Mouse (Mus musculus) megakaryocyte progenitor cell, adult 5-6 weeks (primary cell): Measurements from ENCODE around the gene Nfkb2. TPM values are rescaled to one million over a fixed set of nuclear protein-coding genes. Genes with fewer than 3 reads are reported as not detected.
A peak's percentile ranks its signal among the peaks of the same experiment; 100 is the strongest.

Experiments used
- ATAC-seq: replicated peaks from 2 replicates; pipeline ENCODE4 v1.8.0; 2016; ENCODE audit warnings: mild to moderate bottlenecking, moderate TSS enrichment, inconsistent platforms; ENCODE audit not compliant: poor library complexity
- total RNA-seq, 2 experiments: library from RNA; stranded (forward) in 1 of 2; stranded (reverse) in 1 of 2; fragments of 157-497, 149-512 nt in 1 of 2; fragments of 200-1000 nt in 1 of 2; gene quantifications; 2 replicates each; pipeline versions ENCODE4 v1.2.3 to v1.2.4; 2015 to 2017

The Nfkb2 gene
- total RNA-seq, 2 experiments from 2014 or later: 4.7 to 5.0 TPM

GRCm38 (mm10) chr19:46322144-46322995, 18.2 kb downstream of the Nfkb2 start:
- ATAC-seq: no peak

DNA sequence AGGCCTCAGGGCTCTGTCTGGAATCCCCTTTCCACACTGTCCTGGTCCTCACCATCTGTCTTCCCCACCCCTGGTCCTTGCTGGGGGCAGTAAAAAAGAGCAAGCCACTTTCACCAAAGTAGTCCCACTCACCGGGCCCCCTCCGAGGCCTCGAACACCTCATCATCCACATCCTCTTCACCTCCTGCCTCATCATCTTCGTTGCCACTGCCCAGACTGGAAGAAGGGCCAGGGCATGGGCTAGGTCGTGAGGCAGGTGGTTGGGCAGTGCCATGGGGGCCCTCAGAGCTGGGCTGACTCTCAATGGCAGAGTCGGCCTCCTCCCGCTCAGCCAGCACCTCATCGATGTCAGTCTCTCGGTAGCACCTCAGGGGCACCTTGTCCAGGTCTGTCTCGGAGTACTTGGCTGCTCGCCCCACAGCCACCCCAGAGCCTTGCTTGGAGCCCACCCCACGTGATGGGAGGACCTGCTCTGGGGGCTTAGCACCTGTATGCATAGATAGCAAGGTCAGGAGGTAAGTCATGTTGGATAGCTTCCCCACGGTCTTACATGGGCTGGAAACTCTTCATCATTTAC, 19.0 kb downstream of the Nfkb2 start:
- ATAC-seq: no peak

GRCm38 (mm10) chr19:46323716-46324115, 19.6 kb downstream of the Nfkb2 start:
- ATAC-seq: no peak

GRCm38 (mm10) chr19:46324366-46324765, 20.2 kb downstream of the Nfkb2 start:
- ATAC-seq: no peak

DNA sequence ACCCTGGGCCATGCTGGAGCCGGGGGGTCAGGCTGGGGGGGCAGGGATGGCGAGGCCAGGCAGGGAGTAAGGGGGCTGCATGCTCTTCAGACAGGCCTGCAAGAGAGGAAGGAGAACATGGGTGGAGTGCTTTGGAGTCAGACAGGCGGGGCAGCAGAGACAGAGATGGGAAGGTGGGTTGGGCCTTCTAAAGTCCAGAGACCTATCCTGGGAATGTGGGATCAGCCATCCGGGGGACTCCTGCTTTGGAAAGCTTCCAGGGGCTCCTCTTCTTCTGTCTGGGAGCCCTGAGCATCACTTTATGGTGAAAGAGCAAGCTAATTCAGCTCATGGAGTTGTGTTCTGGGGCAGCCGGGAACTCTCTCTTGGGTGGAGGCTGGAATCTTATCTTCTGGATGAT, 20.8 kb downstream of the Nfkb2 start:
- no peak for ATAC-seq

- no peak for ATAC-seq
These were observed 22.1 kb downstream of the Nfkb2 start for GRCm38 (mm10) chr19:46326019-46326755.

DNA sequence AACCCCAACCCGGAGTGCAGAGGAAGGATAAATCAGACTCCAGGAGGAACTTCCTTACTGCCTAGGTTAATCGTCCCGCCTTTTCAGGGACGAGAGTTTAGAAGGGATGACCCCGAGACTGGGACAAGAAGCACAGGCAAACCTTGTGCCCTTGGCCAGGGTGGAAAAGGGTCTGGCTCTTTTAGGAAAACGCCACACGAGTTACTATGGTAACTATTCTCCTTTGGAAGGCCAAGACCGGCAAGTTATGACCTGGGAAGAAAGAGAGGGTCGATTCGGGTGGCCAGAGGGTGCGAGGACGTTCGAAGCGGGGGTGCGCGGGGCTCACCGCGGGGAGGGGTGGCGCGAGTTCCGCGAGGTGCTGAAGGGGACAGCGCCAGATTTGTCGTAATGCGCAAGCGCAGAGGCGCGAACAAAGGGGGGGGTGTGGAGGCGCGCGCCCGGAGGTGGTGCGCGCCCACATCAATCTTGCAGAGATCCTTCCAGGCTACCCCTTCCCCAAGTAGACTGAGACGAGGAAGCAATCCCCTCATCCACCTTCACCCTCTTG, 22.7 kb downstream of the Nfkb2 start, which contains the start of gene Psd:
Psd (minus strand) TSS at position 401 of the 550 bp plus-strand sequence.
- peak; percentile 50 for ATAC-seq

- ATAC-seq: no peak
These were observed 23.5 kb downstream of the Nfkb2 start for GRCm38 (mm10) chr19:46327531-46328064.

- ATAC-seq: peak; percentile 72
These were observed 24.2 kb downstream of the Nfkb2 start, which contains the start of gene Fbxl15 for GRCm38 (mm10) chr19:46328081-46329030. Gene Fbxl15, plus strand, starts transcription at chr19:46328184.

DNA sequence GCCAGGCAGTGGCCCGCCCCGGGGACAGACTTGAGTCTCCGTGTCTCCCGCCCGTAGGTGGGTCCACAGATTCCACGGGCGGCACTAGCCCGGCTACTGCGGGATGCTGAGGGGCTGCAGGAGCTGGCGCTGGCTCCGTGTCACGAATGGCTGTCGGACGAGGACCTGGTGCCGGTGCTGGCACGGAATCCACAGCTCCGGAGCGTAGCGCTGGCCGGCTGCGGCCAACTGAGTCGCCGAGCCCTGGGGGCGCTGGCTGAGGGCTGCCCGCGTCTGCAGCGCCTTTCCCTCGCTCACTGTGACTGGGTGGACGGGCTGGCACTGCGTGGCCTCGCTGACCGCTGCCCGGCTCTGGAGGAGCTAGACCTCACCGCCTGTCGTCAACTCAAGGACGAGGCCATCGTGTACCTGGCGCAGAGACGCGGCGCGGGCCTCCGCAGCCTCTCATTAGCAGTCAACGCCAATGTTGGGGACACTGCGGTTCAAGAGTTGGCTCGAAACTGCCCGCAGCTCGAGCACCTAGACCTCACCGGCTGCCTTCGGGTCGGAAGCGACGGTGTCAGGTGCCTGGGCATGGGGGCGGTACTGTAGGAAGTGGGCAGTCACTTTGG, 25.0 kb downstream of the Nfkb2 start:
- no peak for ATAC-seq

- peak; percentile 75 for ATAC-seq
These were observed 25.8 kb downstream of the Nfkb2 start for GRCm38 (mm10) chr19:46329951-46330350.

DNA sequence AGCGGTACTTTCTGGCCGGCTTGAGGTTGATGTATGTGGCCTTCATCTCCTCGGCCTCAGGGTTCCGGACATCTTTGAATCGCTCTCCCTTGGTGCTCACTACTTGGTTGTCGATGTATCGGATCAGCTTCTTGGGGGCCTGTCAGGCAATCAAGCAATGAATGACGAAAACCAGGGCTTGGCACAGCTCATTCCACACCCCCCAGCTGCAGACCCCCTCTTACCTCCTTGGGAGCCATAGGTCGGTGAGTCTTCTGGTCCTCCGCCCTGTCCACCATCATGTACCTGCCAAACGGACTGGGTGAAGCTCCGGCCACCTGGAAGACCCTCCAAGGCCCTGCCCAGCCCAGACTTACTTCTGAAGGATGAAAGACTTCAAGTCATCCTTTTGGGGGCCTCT, 26.6 kb downstream of the Nfkb2 start:
- ATAC-seq: no peak

GRCm38 (mm10) chr19:46331326-46331725, 27.2 kb downstream of the Nfkb2 start:
- ATAC-seq: no peak

- no peak for ATAC-seq
These were observed 27.8 kb downstream of the Nfkb2 start for GRCm38 (mm10) chr19:46331936-46332335.

GRCm38 (mm10) chr19:46332721-46333339, 28.7 kb downstream of the Nfkb2 start:
- no peak for ATAC-seq

DNA sequence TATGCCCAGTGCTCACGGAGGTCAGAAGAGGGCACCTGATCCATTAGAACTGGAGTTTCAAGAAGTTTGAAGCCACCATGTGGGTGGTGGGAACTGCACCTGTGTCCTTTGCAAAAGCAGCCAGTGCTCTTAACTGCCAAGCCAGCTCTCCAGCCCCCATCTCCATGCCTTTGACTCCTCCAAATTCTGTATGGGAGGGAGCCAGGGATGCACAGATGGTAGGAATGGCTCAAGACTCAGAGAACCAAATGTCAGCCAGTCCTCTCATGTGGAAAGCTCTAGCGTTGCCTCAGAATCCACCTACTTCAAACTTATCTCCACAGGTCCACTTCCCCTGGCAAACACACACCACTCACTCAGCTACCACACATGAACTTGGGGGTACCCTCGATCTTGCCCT, 29.8 kb downstream of the Nfkb2 start:
- no peak for ATAC-seq

GRCm38 (mm10) chr19:46337719-46338330, 33.7 kb downstream of the Nfkb2 start:
- ATAC-seq: no peak

- ATAC-seq: peak; percentile 83
These were observed 34.3 kb downstream of the Nfkb2 start, which contains the start of gene Cuedc2 for GRCm38 (mm10) chr19:46338331-46338936. Gene Cuedc2, minus strand, starts transcription at chr19:46338702.
